Mouse (Mus musculus): ENCODE data around the gene Chrna10. TPM values are rescaled to one million over a fixed set of nuclear protein-coding genes. Genes with fewer than 3 reads are reported as not detected.

Chrna10 gene
- not detected in 2 replicates for polyA plus RNA-seq (2014; fragmentation: Nextera tagmentation; extraction: Ambion mirVana)

- Histone ChIP-seq H3K9me3 (replicated peaks; ENCODE audit: control insufficient read depth, low read length) (no peaks in the 10 kb centered on the region), H3K36me3 (ENCODE audit: control insufficient read depth, insufficient read depth, low read length) (peaks cover 17% of the 10 kb centered on the region), H3K4me3 (ENCODE audit: low read depth, low read length) (no peak within 1 kb of the TSS), H3K9ac (ENCODE audit: low read depth, low read length) (no peak within 1 kb of the TSS), H3K4me2 (no peak within 1 kb of the TSS), H3K27ac (ENCODE audit: low read depth, low read length) (no peak within 1 kb of the TSS), H3K27me3 (ENCODE audit: control insufficient read depth, insufficient read depth, low read length) (no peaks in the 10 kb centered on the region), H3K4me1 (ENCODE audit: control insufficient read depth, insufficient read depth, low read length) (no peaks in the 10 kb centered on the region)
- no peak; the same call in 1 of the 2 replicates for ATAC-seq (replicated peaks; ENCODE audit: insufficient number of reproducible peaks, low FRiP score, low TSS enrichment)
- WGBS (ENCODE audit: insufficient replicate concordance) = 38% methylated on average over 7 of the region's 7 CpGs
Measured at GRCm38 (mm10) chr7:102116579-102117331, at the start of gene Chrna10. Chrna10 (minus strand) TSS chr7:102116828.

GRCm38 (mm10) chr7:102153691-102154090 lies 37.1 kb upstream of the Chrna10 start:
- H3K4me3 ChIP-seq (ENCODE audit: low read depth, low read length) = no peak overlapping the region
- peaks cover 27% of the 10 kb centered on the region for H3K36me3 ChIP-seq (ENCODE audit: control insufficient read depth, insufficient read depth, low read length)
- no peaks in the 10 kb centered on the region for H3K9me3 ChIP-seq (replicated peaks; ENCODE audit: control insufficient read depth, low read length)
- H3K27ac ChIP-seq (ENCODE audit: low read depth, low read length) = no peak overlapping the region
- H3K27me3 ChIP-seq (ENCODE audit: control insufficient read depth, insufficient read depth, low read length) = no peaks in the 10 kb centered on the region
- H3K4me2 ChIP-seq = no peak overlapping the region
- no peak overlapping the region for H3K9ac ChIP-seq (ENCODE audit: low read depth, low read length)
- WGBS (ENCODE audit: insufficient replicate concordance) = 88% methylated on average over 5 of the region's 5 CpGs
- no peaks in the 10 kb centered on the region for H3K4me1 ChIP-seq (ENCODE audit: control insufficient read depth, insufficient read depth, low read length)
- ATAC-seq (replicated peaks; ENCODE audit: insufficient number of reproducible peaks, low FRiP score, low TSS enrichment) = no peak

GRCm38 (mm10) chr7:102137898-102138297 lies 21.3 kb upstream of the Chrna10 start:
- no peak for ATAC-seq (replicated peaks; ENCODE audit: insufficient number of reproducible peaks, low FRiP score, low TSS enrichment)
- 96% methylated on average over 5 of the region's 5 CpGs for WGBS (ENCODE audit: insufficient replicate concordance)
- no peak overlapping the region for H3K4me3 ChIP-seq (ENCODE audit: low read depth, low read length)
- H3K4me2 ChIP-seq = no peak overlapping the region
- peaks cover 37% of the 10 kb centered on the region for H3K36me3 ChIP-seq (ENCODE audit: control insufficient read depth, insufficient read depth, low read length)
- no peaks in the 10 kb centered on the region for H3K9me3 ChIP-seq (replicated peaks; ENCODE audit: control insufficient read depth, low read length)
- no peaks in the 10 kb centered on the region for H3K27me3 ChIP-seq (ENCODE audit: control insufficient read depth, insufficient read depth, low read length)
- H3K4me1 ChIP-seq (ENCODE audit: control insufficient read depth, insufficient read depth, low read length) = no peaks in the 10 kb centered on the region
- H3K27ac ChIP-seq (ENCODE audit: low read depth, low read length) = no peak overlapping the region
- H3K9ac ChIP-seq (ENCODE audit: low read depth, low read length) = no peak overlapping the region

- Histone ChIP-seq H3K27me3 (ENCODE audit: control insufficient read depth, insufficient read depth, low read length) (no peaks in the 10 kb centered on the region), H3K9me3 (replicated peaks; ENCODE audit: control insufficient read depth, low read length) (no peaks in the 10 kb centered on the region), H3K27ac (ENCODE audit: low read depth, low read length) (no peak overlapping the region), H3K36me3 (ENCODE audit: control insufficient read depth, insufficient read depth, low read length) (peaks cover 39% of the 10 kb centered on the region), H3K9ac (ENCODE audit: low read depth, low read length) (no peak overlapping the region), H3K4me1 (ENCODE audit: control insufficient read depth, insufficient read depth, low read length) (no peaks in the 10 kb centered on the region), H3K4me2 (no peak overlapping the region), H3K4me3 (ENCODE audit: low read depth, low read length) (no peak overlapping the region)
- WGBS (ENCODE audit: insufficient replicate concordance) = 88% methylated on average over 1 of the region's 1 CpGs
- ATAC-seq (replicated peaks; ENCODE audit: insufficient number of reproducible peaks, low FRiP score, low TSS enrichment) = no peak
Measured at GRCm38 (mm10) chr7:102137464-102137863, 20.8 kb upstream of the Chrna10 start.

GRCm38 (mm10) chr7:102132395-102132794 lies 15.8 kb upstream of the Chrna10 start:
- no peaks in the 10 kb centered on the region for H3K4me1 ChIP-seq (ENCODE audit: control insufficient read depth, insufficient read depth, low read length)
- H3K36me3 ChIP-seq (ENCODE audit: control insufficient read depth, insufficient read depth, low read length) = peaks cover 42% of the 10 kb centered on the region
- no peak overlapping the region for H3K9ac ChIP-seq (ENCODE audit: low read depth, low read length)
- no peaks in the 10 kb centered on the region for H3K9me3 ChIP-seq (replicated peaks; ENCODE audit: control insufficient read depth, low read length)
- no peak overlapping the region for H3K4me3 ChIP-seq (ENCODE audit: low read depth, low read length)
- no peak overlapping the region for H3K4me2 ChIP-seq
- no peaks in the 10 kb centered on the region for H3K27me3 ChIP-seq (ENCODE audit: control insufficient read depth, insufficient read depth, low read length)
- 91% methylated on average over 4 of the region's 4 CpGs for WGBS (ENCODE audit: insufficient replicate concordance)
- H3K27ac ChIP-seq (ENCODE audit: low read depth, low read length) = no peak overlapping the region
- ATAC-seq (replicated peaks; ENCODE audit: insufficient number of reproducible peaks, low FRiP score, low TSS enrichment) = no peak

GRCm38 (mm10) chr7:102120326-102120725 lies 3.7 kb upstream of the Chrna10 start:
- H3K36me3 ChIP-seq (ENCODE audit: control insufficient read depth, insufficient read depth, low read length) = peaks cover 47% of the 10 kb centered on the region

GRCm38 (mm10) chr7:102117382-102117781 lies 754 bp upstream of the Chrna10 start:
- no peak overlapping the region for H3K9ac ChIP-seq (ENCODE audit: low read depth, low read length)
- 74% methylated on average over 5 of the region's 6 CpGs for WGBS (ENCODE audit: insufficient replicate concordance)
- ATAC-seq (replicated peaks; ENCODE audit: insufficient number of reproducible peaks, low FRiP score, low TSS enrichment) = no peak
- H3K4me1 ChIP-seq (ENCODE audit: control insufficient read depth, insufficient read depth, low read length) = no peaks in the 10 kb centered on the region
- peaks cover 23% of the 10 kb centered on the region for H3K36me3 ChIP-seq (ENCODE audit: control insufficient read depth, insufficient read depth, low read length)
- no peaks in the 10 kb centered on the region for H3K9me3 ChIP-seq (replicated peaks; ENCODE audit: control insufficient read depth, low read length)
- no peak overlapping the region for H3K4me3 ChIP-seq (ENCODE audit: low read depth, low read length)
- no peak overlapping the region for H3K27ac ChIP-seq (ENCODE audit: low read depth, low read length)
- no peaks in the 10 kb centered on the region for H3K27me3 ChIP-seq (ENCODE audit: control insufficient read depth, insufficient read depth, low read length)
- H3K4me2 ChIP-seq = no peak overlapping the region

More at GRCm38 (mm10) chr7:102120326-102120725, 3.7 kb upstream of the Chrna10 start:
- Histone ChIP-seq H3K27me3 (ENCODE audit: control insufficient read depth, insufficient read depth, low read length) (no peaks in the 10 kb centered on the region), H3K9me3 (replicated peaks; ENCODE audit: control insufficient read depth, low read length) (no peaks in the 10 kb centered on the region), H3K27ac (ENCODE audit: low read depth, low read length) (no peak overlapping the region), H3K4me2 (no peak overlapping the region), H3K4me3 (ENCODE audit: low read depth, low read length) (no peak overlapping the region), H3K4me1 (ENCODE audit: control insufficient read depth, insufficient read depth, low read length) (no peaks in the 10 kb centered on the region), H3K9ac (ENCODE audit: low read depth, low read length) (no peak overlapping the region)
- no peak for ATAC-seq (replicated peaks; ENCODE audit: insufficient number of reproducible peaks, low FRiP score, low TSS enrichment)
- 94% methylated on average over 10 of the region's 10 CpGs for WGBS (ENCODE audit: insufficient replicate concordance)

GRCm38 (mm10) chr7:102113151-102113729 lies 3.4 kb downstream of the Chrna10 start:
- no peaks in the 10 kb centered on the region for H3K9me3 ChIP-seq (replicated peaks; ENCODE audit: control insufficient read depth, low read length)
- no peaks in the 10 kb centered on the region for H3K27me3 ChIP-seq (ENCODE audit: control insufficient read depth, insufficient read depth, low read length)
- H3K9ac ChIP-seq (ENCODE audit: low read depth, low read length) = no peak overlapping the region
- no peak overlapping the region for H3K4me2 ChIP-seq
- H3K27ac ChIP-seq (ENCODE audit: low read depth, low read length) = no peak overlapping the region
- ATAC-seq (replicated peaks; ENCODE audit: insufficient number of reproducible peaks, low FRiP score, low TSS enrichment) = no peak
- H3K36me3 ChIP-seq (ENCODE audit: control insufficient read depth, insufficient read depth, low read length) = no peaks in the 10 kb centered on the region
- H3K4me3 ChIP-seq (ENCODE audit: low read depth, low read length) = no peak overlapping the region
- 65% methylated on average over 45 of the region's 45 CpGs for WGBS (ENCODE audit: insufficient replicate concordance)
- no peaks in the 10 kb centered on the region for H3K4me1 ChIP-seq (ENCODE audit: control insufficient read depth, insufficient read depth, low read length)
